Mouse (Mus musculus) lung, embryonic 16.5 days (tissue): ENCODE measurements at regions not wholly inside any gene's neighbourhood (a gene's known extent, or its start where the extent isn't known, plus 50 kb on each side); places are given as distances from the start of the nearest gene placed in this dataset.

Experiments used
- ATAC-seq: fragments of 200-750 bp; cut with Nextera tagmentation; 2 replicates; pipeline ENCODE4 v1.8.0; 2017; ENCODE audit warnings: low read depth, mild to moderate bottlenecking, moderate library complexity
- H3K27ac ChIP-seq: fragments of 300-500 bp; sonication (generic); 2 replicates; pipeline ENCODE4 v1.5.1; 2014; ENCODE audit warnings: mild to moderate bottlenecking, control low read depth, low read length
- H3K27me3 ChIP-seq: fragments of 300-500 bp; sonication (generic); 2 replicates; pipeline ENCODE4 v1.6.1; 2014; ENCODE audit warnings: low read depth, low read length, mixed read lengths; ENCODE audit not compliant: control insufficient read depth, insufficient read depth
- H3K36me3 ChIP-seq: fragments of 300-500 bp; sonication (generic); 2 replicates; pipeline ENCODE4 v1.6.1; 2014; ENCODE audit warnings: low read length; ENCODE audit not compliant: control insufficient read depth, insufficient read depth
- H3K4me1 ChIP-seq: fragments of 300-500 bp; sonication (generic); replicated peaks from 2 replicates; pipeline ENCODE4 v1.6.1; 2014; ENCODE audit warnings: low read length, mixed read lengths; ENCODE audit not compliant: control insufficient read depth, insufficient read depth
- H3K4me2 ChIP-seq: fragments of 300-500 bp; sonication (generic); 2 replicates; pipeline ENCODE4 v1.6.1; 2014; ENCODE audit warnings: low read depth, low read length, control low read depth
- H3K4me3 ChIP-seq: fragments of 300-500 bp; sonication (generic); 2 replicates; pipeline ENCODE4 v1.5.1; 2014; ENCODE audit warnings: mild to moderate bottlenecking, low read length, control low read depth
- H3K9ac ChIP-seq: fragments of 300-500 bp; sonication (generic); 2 replicates; pipeline ENCODE4 v1.6.1; 2014; ENCODE audit warnings: low read length, control low read depth
- H3K9me3 ChIP-seq: fragments of 300-500 bp; sonication (generic); 2 replicates; pipeline ENCODE4 v1.6.1; 2016; ENCODE audit warnings: low read length; ENCODE audit not compliant: control insufficient read depth
- WGBS: fragments of 180-500 bp; shearing (Covaris S2); extraction: QIAGEN DNeasy Blood & Tissue Kit; methylation state at CpG from one replicate; pipeline ENCODE4 v1.1.7; 2014; 5-methylcytosine and 5-hydroxymethylcytosine counted together

DNA sequence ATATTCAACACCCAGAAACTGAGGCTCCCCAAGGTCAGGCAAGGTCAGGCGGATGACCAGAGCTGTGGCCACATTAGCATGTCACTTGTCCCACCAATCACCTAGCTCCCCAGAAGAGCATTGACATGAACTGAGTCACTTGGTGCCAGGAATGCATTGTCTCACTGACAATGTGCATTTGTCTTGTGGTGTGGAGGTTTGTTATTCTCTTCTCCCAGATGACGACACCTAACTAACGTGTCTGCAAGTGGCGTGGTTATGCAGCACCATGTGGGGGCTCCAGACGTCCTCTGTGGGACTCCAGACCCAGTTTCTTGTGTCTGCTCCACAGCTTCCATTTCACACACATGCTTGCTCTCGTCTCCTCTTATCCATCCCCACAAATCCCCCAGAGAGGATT lies 82.1 kb upstream of the Nectin1 start:
- Histone ChIP-seq H3K4me1 (no peaks in the 10 kb centered on the region), H3K27me3 (no peaks in the 10 kb centered on the region), H3K4me3 (no peak overlapping the region), H3K4me2 (no peak overlapping the region), H3K27ac (no peak overlapping the region), H3K36me3 (no peaks in the 10 kb centered on the region), H3K9ac (no peak overlapping the region), H3K9me3 (no peaks in the 10 kb centered on the region)
- ATAC-seq = no peak
- 50% methylated on average over 6 of the region's 6 CpGs for WGBS

DNA sequence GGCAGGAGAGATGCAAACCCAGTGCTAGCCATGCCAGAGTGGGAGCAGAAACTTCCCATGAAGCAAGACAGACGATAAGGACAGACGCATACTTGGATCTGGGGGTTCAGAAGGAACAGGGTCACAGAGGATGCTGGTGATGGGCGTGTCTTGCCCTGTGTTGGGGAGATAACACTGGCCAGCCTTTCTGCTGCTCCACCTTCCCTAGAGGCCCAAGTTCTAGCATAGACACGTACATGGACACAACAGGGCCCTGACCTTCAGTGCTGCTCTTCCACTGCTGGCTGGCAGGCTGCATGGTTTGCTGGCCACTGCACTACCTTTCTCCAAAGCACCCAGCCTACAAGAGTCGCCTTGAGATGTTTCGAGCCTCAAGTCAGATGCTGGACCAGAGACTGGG lies 76.4 kb upstream of the Nectin1 start:
- H3K36me3 ChIP-seq = no peaks in the 10 kb centered on the region
- H3K4me2 ChIP-seq = no peak overlapping the region

DNA sequence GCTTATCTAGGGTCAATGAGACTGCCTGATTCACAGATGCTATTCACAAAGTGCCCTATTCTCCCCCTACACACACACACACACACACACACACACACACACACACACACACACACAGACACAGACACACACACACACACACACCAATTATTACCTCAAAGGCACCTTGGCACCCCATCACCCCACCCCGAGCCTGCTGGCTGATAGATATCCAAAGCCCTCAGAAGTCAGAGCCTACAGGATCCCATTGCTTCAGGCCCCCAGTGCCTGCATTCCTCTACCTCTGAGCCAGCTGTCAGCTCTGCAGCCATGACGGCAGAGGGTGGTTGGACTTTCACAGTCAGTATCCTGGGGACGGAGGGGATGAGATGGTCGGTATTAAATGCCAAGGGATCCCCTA lies 75.8 kb upstream of the Nectin1 start:
- H3K36me3 ChIP-seq = no peaks in the 10 kb centered on the region

More for the DNA sequence above, 76.4 kb upstream of the Nectin1 start:
- no peak overlapping the region for H3K27ac ChIP-seq
- no peak overlapping the region for H3K9ac ChIP-seq
- H3K4me3 ChIP-seq = no peak overlapping the region
- H3K27me3 ChIP-seq = no peaks in the 10 kb centered on the region
- no peaks in the 10 kb centered on the region for H3K4me1 ChIP-seq
- 72% methylated on average over 6 of the region's 6 CpGs for WGBS
- no peaks in the 10 kb centered on the region for H3K9me3 ChIP-seq
- ATAC-seq = no peak

DNA sequence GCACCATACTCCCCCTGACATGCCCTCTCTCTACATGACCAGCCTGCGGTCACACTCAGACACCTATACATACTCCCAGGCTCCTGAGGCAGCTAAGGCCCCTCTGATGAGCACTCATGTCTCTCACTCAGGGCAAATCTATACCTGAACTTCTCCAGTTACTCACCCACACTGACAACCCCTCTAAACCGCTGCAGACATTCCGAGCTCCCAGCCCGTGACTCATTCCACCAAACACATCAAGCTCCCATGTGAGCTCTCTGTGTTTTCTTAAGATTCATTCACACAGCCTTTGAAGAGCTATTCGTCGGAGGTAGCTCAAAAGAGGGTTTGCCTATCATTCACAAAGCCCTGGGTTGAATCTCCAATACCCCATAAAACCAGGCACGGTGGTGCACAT lies 75.1 kb upstream of the Nectin1 start:
- ATAC-seq = no peak
- no peak overlapping the region for H3K4me3 ChIP-seq
- H3K27me3 ChIP-seq = no peaks in the 10 kb centered on the region
- no peak overlapping the region for H3K9ac ChIP-seq
- no peak overlapping the region for H3K4me2 ChIP-seq
- H3K36me3 ChIP-seq = no peaks in the 10 kb centered on the region
- no peaks in the 10 kb centered on the region for H3K9me3 ChIP-seq
- no peak overlapping the region for H3K27ac ChIP-seq
- no peaks in the 10 kb centered on the region for H3K4me1 ChIP-seq
- WGBS = 50% methylated on average over 7 of the region's 7 CpGs

More for the DNA sequence above, 75.8 kb upstream of the Nectin1 start:
- 54% methylated on average over 4 of the region's 4 CpGs for WGBS
- H3K4me2 ChIP-seq = no peak overlapping the region
- no peaks in the 10 kb centered on the region for H3K4me1 ChIP-seq
- H3K9ac ChIP-seq = no peak overlapping the region
- H3K27me3 ChIP-seq = no peaks in the 10 kb centered on the region
- no peak overlapping the region for H3K27ac ChIP-seq
- no peaks in the 10 kb centered on the region for H3K9me3 ChIP-seq
- no peak for ATAC-seq
- no peak overlapping the region for H3K4me3 ChIP-seq

DNA sequence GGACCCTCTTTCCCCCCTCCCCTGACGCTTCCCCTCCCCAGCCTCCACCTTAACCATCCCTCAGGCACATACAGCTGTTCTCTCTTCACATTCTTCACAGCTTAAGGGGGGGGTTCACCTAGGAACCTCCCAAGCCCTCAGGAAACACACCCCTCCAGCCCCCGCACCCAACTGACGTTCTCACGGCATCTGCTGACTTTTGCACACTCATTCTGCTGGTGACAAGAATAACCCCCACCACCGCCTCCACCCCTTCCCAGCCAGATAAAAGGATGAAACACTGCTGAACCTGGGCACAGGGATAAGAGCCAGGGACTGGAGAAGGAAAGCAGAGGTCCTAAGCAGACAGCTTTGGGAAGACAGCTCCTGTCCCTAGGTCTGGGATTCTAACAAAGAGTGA lies 73.2 kb upstream of the Nectin1 start:
- Histone ChIP-seq H3K27me3 (no peaks in the 10 kb centered on the region), H3K4me3 (no peak overlapping the region), H3K4me2 (no peak overlapping the region), H3K27ac (no peak overlapping the region), H3K9me3 (no peaks in the 10 kb centered on the region), H3K36me3 (no peaks in the 10 kb centered on the region), H3K9ac (no peak overlapping the region), H3K4me1 (no peaks in the 10 kb centered on the region)
- WGBS = 53% methylated on average over 5 of the region's 5 CpGs
- no peak for ATAC-seq

DNA sequence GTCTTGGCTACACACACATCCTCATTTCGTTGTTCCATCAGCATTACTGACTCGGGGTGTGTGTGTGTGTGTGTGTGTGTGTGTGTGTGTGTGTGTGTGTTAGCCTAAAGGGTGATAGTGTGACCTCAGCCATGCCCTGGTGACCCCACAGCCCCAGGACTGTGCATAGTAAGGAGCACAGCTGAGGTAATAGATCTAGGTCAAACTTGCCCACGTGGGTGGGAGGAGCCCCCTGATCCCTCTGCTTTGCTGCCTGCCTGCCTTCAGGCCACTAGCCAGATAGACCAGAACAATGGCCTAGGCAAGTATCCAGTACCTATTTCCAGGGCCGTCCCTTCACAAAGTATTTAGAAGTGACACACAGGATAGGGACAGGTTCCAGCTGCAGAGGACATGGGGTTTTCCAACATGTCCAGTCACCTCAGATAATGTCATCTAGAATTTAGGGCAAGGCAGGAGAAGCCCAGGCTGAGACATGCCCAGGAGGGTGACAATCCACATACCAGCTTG lies 70.6 kb upstream of the Nectin1 start:
- Histone ChIP-seq H3K27ac (no peak overlapping the region), H3K4me2 (no peak overlapping the region), H3K9me3 (no peaks in the 10 kb centered on the region), H3K4me3 (no peak overlapping the region), H3K9ac (no peak overlapping the region), H3K4me1 (no peaks in the 10 kb centered on the region), H3K27me3 (no peaks in the 10 kb centered on the region), H3K36me3 (no peaks in the 10 kb centered on the region)
- no peak for ATAC-seq
- WGBS = 41% methylated on average over 4 of the region's 4 CpGs

DNA sequence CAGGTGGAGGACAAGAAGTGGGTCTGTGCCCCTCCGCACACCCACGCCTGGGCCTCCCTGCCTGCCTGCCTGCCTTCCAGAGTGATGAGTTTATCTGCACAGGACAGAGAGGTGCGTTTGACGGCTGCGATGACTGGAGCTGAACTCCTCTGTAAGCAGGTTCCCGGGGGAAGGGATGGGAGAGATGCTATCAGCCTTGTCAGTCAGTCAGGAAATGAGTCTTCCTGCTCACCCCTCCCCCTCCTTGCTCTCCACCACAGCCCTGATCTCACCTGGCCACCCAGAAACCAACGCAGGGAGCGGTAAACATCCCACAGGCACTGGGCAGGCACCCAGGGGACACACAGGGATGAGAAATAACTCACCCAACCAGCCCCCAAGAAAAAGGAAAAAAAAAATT lies 69.5 kb upstream of the Nectin1 start:
- Histone ChIP-seq H3K36me3 (no peaks in the 10 kb centered on the region), H3K9me3 (no peaks in the 10 kb centered on the region), H3K27me3 (no peaks in the 10 kb centered on the region), H3K4me2 (no peak overlapping the region), H3K4me1 (no peaks in the 10 kb centered on the region), H3K4me3 (no peak overlapping the region), H3K9ac (no peak overlapping the region), H3K27ac (no peak overlapping the region)
- ATAC-seq = no peak
- 9% methylated on average over 8 of the region's 8 CpGs for WGBS

DNA sequence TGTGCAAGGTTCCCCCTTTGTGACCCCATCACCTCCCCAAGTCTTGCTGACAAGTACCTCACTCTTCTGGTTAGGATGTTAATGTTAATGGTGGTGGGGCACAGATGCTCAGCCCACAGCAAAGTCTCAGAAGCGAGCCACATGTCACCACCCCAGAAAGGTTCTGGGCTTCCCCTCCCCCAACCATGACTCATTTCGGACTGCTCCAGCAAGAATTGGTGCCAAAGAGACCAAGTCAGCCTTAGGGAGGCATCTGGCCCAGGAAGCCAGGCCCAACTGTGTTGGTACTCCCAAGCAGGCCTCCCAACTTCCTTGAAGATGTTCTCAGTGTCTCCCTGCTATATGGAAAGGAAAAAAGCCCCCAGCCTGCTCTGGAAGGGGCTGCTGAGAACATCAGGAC lies 67.8 kb upstream of the Nectin1 start:
- no peaks in the 10 kb centered on the region for H3K4me1 ChIP-seq
- H3K36me3 ChIP-seq = no peaks in the 10 kb centered on the region
- ATAC-seq = no peak
- H3K27me3 ChIP-seq = no peaks in the 10 kb centered on the region
- no peak overlapping the region for H3K9ac ChIP-seq
- no peaks in the 10 kb centered on the region for H3K9me3 ChIP-seq
- WGBS = 61% methylated on average over 2 of the region's 2 CpGs
- H3K27ac ChIP-seq = no peak overlapping the region
- H3K4me2 ChIP-seq = no peak overlapping the region
- H3K4me3 ChIP-seq = no peak overlapping the region

DNA sequence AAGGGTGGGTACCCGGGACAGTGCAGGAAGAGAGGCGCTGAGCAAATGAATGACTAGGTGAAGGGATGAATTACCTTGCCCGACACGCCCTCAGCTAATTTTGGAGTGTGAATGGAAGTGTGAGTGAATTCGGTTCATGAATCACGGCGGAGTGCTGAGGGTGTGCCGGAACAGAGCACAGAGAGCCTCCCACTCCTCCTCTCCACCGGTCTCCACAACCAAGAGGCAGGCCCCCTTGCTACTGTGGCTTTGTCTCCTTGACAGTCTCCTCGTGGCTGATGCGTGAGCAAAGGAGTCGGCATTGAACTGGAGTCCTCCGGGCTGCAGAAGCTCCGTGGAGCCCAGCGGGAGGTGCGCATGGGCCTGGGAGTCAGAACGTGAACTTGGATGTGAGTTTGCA lies 64.5 kb upstream of the Nectin1 start:
- H3K4me1 ChIP-seq = no peaks in the 10 kb centered on the region
- no peaks in the 10 kb centered on the region for H3K36me3 ChIP-seq
- no peak overlapping the region for H3K4me2 ChIP-seq
- H3K4me3 ChIP-seq = no peak overlapping the region
- H3K9me3 ChIP-seq = no peaks in the 10 kb centered on the region
- H3K27ac ChIP-seq = no peak overlapping the region
- no peaks in the 10 kb centered on the region for H3K27me3 ChIP-seq
- no peak overlapping the region for H3K9ac ChIP-seq
- 44% methylated on average over 17 of the region's 17 CpGs for WGBS
- no peak for ATAC-seq

DNA sequence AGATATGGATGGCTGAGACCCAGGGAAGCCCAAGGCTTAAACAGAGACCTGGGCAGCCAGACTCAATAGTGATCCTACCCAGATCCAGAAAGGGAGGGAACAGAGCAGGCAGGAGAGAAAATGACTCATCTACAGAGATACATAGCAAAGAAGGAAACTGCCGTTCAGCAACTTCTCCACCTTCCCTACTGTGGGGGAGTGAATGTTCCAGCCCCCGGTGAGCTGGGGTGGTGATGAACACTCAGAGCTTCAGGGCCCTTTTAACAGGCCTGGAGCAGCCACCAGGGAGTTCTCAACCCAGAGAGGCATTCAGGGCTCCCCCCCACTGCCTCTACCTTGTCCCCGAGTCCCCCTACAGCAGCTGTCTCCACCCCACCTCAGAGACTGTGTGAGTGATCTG lies 62.5 kb upstream of the Nectin1 start:
- no peak for ATAC-seq
- Histone ChIP-seq H3K4me2 (no peak overlapping the region), H3K9me3 (no peaks in the 10 kb centered on the region), H3K4me1 (no peaks in the 10 kb centered on the region), H3K27ac (no peak overlapping the region), H3K27me3 (no peaks in the 10 kb centered on the region), H3K4me3 (no peak overlapping the region), H3K9ac (no peak overlapping the region), H3K36me3 (no peaks in the 10 kb centered on the region)
- 47% methylated on average over 3 of the region's 3 CpGs for WGBS
